Mouse (Mus musculus) frontal cortex, adult 2 months (tissue): ENCODE measurements around the gene Plppr3. TPM values are rescaled to one million over a fixed set of nuclear protein-coding genes. Genes with fewer than 3 reads are reported as not detected.

ENCODE experiments used
- DNase-seq, 2 experiments: peaks; one replicate each; pipeline ENCODE4 v3.0.0; 2022; ENCODE audit warnings: low spot score in 1 of 2; ENCODE audit errors: extremely low spot score in 1 of 2
- polyA plus RNA-seq: library from polyadenylated mRNA; depleted of rRNA; stranded (reverse); fragments of >200 nt; gene quantifications from 2 replicates; pipeline ENCODE4 v1.2.3, GENCODE M21; 2012; rRNA removed

Plppr3 gene
- polyA plus RNA-seq: 124 and 134 TPM in 2 replicates

GRCm38 (mm10) chr10:79874290-79874862 lies at the start of gene Plppr3, which contains the start of gene Prtn3:
Gene Plppr3 (minus strand): TSS chr10:79874634.
Gene Prtn3 (plus strand): TSS chr10:79874476.
- no peak for DNase-seq

GRCm38 (mm10) chr10:79921572-79921971 lies 47.1 kb upstream of the Plppr3 start:
- DNase-seq: no peak

- no peak for DNase-seq
Measured at GRCm38 (mm10) chr10:79920958-79921535, 46.6 kb upstream of the Plppr3 start, which contains the start of gene R3hdm4. Gene R3hdm4 (minus strand): TSS chr10:79921208.

- no peak for DNase-seq
Measured at GRCm38 (mm10) chr10:79920056-79920890, 45.8 kb upstream of the Plppr3 start.

- DNase-seq: no peak
Measured at GRCm38 (mm10) chr10:79919251-79919849, 44.9 kb upstream of the Plppr3 start.

- no peak for DNase-seq
Measured at GRCm38 (mm10) chr10:79918231-79919078, 44.0 kb upstream of the Plppr3 start.

GRCm38 (mm10) chr10:79917532-79918100 lies 43.2 kb upstream of the Plppr3 start:
- no peak for DNase-seq

GRCm38 (mm10) chr10:79916808-79917531 lies 42.5 kb upstream of the Plppr3 start, which contains the start of gene Kiss1r:
Gene Kiss1r (plus strand): TSS chr10:79916971.
- DNase-seq: peak; percentile 55 to 87

- no peak for DNase-seq
Measured at GRCm38 (mm10) chr10:79916081-79916480, 41.6 kb upstream of the Plppr3 start.

GRCm38 (mm10) chr10:79914948-79915596 lies 40.6 kb upstream of the Plppr3 start:
- no peak for DNase-seq

- no peak for DNase-seq
Measured at GRCm38 (mm10) chr10:79914131-79914947, 39.9 kb upstream of the Plppr3 start.

GRCm38 (mm10) chr10:79912412-79912811 lies 38.0 kb upstream of the Plppr3 start:
- no peak for DNase-seq

- DNase-seq: no peak
Measured at GRCm38 (mm10) chr10:79910556-79910955, 36.1 kb upstream of the Plppr3 start, which contains the start of gene Gm26602. Gene Gm26602 (plus strand): TSS chr10:79910856.

- peak; percentile 50 to 79 for DNase-seq
Measured at GRCm38 (mm10) chr10:79909092-79909922, 34.9 kb upstream of the Plppr3 start.

- DNase-seq: peak; percentile 94
Measured at GRCm38 (mm10) chr10:79908167-79909091, 34.0 kb upstream of the Plppr3 start, which contains the start of gene Med16. Gene Med16 (minus strand): TSS chr10:79908923.

GRCm38 (mm10) chr10:79907415-79907814 lies 33.0 kb upstream of the Plppr3 start:
- no peak for DNase-seq
